Mouse (Mus musculus) heart, postnatal 25 days (tissue): Measurements from ENCODE around the gene Cdc42bpa. TPM values are rescaled to one million over a fixed set of nuclear protein-coding genes. Genes with fewer than 3 reads are reported as not detected.

Source experiments
- DNase-seq: peaks from one replicate; pipeline ENCODE4 v3.0.0; 2022; ENCODE audit warnings: low spot score
- intact Hi-C: fragments of 180-260 bp; cut with DNase I; formaldehyde crosslinking; loops from one replicate; pipeline ENCODE4 v1.15.1; 2025
- total RNA-seq, 2 experiments: library from RNA; stranded (reverse); gene quantifications; 2 replicates each; pipeline ENCODE4 v1.2.3; 2021

The Cdc42bpa gene
- total RNA-seq, 2 experiments from 2014 or later: 42.2 to 46.9 TPM

DNA sequence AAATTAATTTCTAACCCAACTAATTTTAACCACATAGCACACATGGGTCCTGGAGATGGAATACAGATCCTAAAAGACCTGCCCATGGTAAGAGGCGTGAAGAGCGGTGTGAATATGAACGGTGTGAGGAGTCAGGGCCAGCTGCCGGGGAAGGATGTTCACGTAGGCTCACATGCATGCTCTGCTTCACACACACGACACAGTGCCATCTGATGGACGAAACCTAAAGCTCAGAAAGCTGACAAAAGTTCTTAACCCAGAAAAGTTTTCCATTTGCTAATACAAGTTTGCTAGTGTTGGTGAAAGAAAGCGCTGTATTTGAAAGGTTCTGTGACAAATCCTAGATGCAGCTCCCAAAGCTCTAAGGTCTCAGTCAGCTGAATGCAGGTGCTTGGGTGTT, 190.9 kb downstream of the Cdc42bpa start:
- intact Hi-C loops: no loop called here
- DNase-seq: no peak

DNA sequence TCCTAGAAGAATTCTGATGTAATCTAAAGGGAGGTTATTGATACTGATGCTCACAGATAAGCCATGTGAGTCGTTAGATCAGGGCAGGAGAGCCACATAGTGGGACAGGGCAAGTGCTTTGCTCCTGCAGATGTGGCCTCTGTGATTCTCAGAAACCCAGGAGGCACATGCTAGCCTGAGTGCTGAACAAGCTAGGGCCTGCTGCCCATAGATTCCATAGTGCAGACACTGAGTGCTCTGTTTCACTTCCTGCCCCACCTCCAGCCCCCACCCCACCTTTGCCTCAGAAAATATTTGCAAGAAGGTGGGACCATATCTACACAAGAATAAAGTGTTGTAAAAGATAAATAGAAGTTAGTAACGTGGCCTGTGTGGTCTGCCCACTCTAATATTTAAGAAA, 198.4 kb downstream of the Cdc42bpa start:
- intact Hi-C loops: no loop called here
- no peak for DNase-seq

DNA sequence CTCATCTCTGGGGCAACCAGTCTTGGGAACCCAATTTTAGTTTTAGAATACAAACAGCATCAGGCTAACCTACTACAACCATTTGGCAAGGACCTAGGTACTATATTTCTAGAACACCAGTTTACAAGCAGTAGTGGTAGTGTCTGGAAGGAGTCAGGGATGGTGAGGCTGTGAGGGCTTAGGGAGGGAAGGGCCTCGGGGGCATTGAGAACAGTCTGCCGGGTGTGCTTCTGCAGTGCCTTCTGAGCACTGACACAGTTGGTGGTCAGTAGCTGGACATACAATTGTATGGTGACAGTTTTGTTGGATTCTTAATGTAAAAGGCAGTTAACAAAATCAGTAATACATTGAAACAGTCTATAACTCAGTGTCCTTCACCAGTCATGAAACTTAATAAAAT, 200.3 kb downstream of the Cdc42bpa start:
- intact Hi-C loops: no loop called here
- DNase-seq: no peak

DNA sequence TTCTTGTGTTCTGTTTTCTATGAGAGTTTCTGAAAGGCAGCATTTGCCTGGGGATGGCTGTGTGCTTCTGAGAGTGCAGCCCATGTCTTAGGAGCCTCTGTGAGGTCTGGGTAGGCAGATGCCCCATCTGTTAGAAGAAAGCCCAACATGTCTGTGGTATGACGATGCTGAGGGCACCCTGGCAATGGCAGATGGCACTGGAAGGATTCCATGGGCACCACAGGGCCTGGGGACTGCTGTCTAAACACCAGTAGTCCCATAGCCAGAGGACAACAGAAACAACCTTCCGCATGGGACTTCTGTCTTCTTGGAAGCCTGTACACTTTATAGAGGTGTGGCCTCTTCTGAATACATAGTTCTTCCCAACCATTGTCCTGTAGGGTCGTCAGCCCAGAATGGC, 200.9 kb downstream of the Cdc42bpa start:
- intact Hi-C loops: no loop called here
- no peak for DNase-seq

DNA sequence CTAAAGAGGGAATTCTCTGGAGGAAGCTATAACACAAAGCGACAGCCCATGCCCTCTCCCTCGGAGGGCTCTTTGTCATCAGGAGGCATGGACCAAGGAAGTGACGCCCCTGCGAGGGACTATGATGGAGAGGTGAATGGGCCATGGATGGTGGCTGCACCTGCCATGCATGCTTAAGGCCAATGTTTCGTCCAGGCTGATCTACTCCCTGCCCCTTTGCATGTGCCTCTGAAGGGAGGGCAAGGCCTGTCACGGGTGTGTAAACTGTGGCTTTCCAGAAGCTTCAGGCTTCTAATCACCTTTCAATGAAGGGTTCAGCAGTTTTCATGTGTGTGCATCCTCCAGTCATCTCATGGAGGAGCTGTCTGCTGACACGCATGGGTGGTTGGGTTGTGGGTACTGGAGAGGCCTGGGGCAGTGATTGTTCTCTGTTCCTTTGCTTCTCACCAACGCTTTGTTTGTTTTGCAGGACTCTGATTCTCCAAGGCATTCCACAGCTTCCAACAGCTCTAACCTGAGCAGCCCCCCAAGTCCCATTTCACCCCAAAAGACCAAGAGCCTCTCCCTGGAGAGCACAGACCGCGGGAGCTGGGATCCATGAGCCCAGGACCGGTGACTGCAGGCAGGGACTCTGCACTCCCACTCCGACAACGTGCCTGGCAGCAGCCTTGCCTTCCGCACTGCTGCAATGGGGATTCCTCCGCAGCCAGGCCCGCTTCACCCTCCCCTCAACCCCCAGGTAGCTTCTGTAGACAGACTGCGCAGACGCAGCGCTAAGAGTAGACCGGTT, 201.5 kb downstream of the Cdc42bpa start:
- intact Hi-C loops: no loop called here
- DNase-seq: no peak

DNA sequence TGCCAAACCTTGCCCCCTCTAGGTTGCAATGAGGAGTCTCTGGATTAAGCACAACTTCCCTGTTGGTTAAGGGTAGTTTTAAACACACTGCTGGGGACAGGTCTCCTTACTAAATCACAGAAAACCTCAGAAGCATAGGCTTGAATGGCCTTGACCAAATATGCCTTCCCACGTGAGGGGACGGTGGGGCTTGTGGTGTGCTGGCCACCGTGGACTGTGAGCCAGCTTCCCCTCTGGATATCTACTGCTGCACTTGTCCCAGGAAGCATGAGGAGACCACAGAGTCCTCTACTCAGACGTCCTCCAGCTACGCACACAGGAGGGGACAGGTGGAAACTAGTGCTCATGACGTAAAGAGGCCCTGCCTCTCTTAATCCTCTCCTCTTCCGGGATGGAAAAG, 202.7 kb downstream of the Cdc42bpa start:
- intact Hi-C loops: no loop called here

DNA sequence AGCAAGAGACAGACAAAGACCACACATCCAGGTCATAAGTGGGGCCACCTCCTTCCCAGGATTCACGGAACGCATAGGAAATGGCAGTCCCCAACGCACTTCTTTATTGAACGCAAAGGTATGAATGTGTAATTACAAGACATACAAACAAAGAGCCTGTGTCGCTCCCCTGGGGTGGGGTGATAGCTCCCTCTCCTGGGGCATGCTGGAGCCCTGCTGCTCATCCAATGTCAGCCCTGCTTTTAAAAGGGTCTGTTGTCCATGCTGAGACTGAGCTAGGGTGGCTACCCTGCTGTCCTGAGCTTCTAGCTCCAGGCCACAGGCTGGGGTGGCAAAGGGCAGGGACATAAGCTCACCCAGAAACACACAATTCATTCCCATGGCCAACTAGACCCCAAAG, 206.3 kb downstream of the Cdc42bpa start:
- DNase-seq: no peak
- intact Hi-C loops: no loop called here

More for the DNA sequence above, 202.7 kb downstream of the Cdc42bpa start:
- no peak for DNase-seq

DNA sequence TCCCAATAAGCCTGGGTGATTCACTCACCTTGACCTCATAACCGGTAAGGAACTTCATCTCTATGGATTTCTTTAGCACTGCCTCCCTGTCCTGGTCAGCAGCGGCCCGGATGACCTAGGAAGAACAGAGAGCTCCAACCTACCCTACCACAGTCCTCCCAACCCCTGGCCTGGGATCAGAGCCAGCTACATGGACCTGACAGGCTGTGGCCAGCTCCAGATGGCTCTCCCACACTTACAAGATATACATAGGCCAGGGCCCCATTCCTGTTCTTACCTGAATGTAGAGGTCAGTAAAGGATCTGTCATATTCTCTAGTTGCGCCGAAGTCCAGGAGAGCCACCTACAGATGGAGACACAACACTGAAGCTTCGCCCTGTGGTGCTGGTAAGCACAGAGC, 208.0 kb downstream of the Cdc42bpa start:
- intact Hi-C loops: no loop called here

DNA sequence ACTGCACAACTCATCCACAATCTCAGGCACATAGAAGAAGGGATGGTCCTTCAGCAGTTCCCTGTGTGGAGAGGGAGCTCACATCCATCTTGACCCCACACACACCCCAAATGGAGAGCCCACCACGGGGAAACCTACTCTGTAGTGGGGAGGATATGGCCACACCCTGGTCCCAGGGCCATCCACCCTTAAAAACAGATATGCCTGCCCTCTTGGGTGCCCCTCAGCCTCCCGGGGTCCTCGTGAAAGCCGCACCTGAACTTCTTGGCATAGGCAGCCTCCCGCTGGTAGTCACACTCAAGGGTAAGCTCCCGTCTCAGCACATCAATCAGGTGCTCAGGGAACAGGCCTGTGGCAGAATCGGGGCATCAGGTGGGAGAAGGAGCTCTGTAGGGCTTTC, 208.9 kb downstream of the Cdc42bpa start:
- DNase-seq: no peak
- intact Hi-C loops: no loop called here

More for the DNA sequence above, 208.0 kb downstream of the Cdc42bpa start:
- DNase-seq: no peak

DNA sequence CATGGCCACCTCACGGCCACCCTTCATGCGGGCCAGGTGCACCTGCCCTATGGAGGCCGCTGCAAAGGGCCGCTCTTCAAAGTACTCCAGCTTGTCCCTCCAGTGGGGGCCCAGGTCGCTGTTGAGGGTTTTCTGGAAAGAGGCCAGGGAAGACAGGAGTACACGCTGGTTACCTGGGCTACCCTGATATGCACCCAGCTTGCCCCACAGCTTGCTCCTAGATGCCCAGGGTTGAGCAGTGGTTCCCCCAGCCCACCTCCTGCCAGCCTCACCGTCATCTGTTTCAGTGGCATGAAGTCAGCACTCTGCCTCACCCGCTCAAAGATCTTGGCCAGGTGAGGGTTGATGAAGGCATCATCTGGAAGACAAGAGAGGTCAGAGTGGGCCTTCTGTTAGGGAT, 209.8 kb downstream of the Cdc42bpa start:
- intact Hi-C loops: no loop called here
- no peak for DNase-seq

DNA sequence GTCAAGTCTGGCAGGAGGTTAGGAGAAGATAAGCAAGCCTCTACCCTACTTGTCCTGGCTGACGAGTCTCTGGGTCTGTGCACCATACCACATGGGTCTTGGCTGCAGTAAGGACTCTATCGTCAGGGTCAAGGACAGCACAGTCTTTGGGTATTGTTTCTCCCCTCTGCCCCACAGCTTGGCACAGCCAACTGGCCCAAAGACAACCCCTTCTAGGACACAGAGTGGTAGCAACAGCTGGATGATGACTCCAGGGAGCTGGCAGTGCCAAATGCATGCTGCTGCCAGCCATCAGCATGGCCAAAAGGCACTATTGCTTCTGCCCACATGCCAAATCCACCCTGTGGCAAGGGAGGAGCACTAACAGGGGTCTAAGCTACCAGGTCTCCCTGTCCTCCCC, 211.6 kb downstream of the Cdc42bpa start:
- intact Hi-C loops: no loop called here
- DNase-seq: peak; percentile 35

DNA sequence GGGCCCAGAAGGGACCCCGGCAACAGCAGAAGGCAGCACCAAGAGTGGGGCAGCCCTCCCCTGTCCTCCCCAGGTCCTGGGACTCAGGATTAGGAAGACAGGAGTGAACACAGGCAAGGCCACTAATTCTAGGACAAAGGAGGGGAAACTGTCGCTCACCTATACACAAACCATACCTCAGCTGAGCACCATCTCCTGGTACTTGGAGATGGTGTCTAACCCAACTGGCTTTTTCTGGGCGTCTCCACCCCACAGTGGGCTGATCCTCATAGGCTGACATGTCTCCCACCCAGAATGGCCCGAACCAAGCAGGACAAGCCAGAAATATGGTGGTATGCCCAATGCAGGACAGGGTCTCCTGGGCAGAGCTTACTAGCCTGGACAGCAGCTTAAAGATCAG, 212.3 kb downstream of the Cdc42bpa start:
- intact Hi-C loops: no loop called here
- DNase-seq: no peak

DNA sequence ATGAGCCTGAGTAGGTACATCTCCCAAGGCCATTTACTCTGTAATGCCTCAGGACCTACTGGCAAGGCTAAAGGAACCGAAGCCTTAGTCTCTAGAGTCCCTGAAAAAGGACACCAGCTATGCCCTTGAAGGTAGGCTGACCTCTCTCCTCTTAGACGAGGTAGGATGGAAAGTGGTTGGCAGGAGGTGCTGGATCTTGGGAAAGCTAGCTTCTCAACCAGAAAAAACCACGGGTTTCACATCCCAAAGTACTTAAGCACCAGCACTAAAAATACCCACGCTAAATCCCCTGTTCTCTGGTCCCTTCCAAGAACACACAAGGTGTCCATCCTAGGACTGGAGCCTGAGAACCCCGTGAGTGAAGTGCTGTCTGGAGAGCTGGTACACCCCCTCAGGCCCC, 212.7 kb downstream of the Cdc42bpa start:
- no peak for DNase-seq
- intact Hi-C loops: no loop called here

DNA sequence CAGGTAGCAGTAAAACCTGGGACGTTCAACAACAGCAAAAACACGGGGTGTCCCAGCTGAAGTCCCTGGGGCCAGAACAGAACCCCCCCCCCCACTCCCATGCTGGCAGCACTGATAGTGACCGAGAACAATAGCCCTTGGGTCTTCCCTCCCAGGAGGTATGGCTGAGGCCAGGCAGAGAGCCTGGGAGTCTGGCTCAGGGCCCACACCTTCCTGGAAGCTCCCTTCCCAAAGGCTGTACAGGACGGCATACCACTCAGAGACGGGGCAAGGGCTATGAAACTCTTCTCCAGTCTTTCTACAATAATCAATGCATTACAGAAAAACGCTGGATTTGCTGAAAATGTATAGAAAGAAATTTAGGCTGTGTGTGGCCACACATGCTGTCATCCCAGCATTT, 214.4 kb downstream of the Cdc42bpa start:
- intact Hi-C loops: loop anchor here (1.0 kb wide), 1 partner anchor 41 kb away; no protein-coding TSS in a partner anchor
- no peak for DNase-seq

DNA sequence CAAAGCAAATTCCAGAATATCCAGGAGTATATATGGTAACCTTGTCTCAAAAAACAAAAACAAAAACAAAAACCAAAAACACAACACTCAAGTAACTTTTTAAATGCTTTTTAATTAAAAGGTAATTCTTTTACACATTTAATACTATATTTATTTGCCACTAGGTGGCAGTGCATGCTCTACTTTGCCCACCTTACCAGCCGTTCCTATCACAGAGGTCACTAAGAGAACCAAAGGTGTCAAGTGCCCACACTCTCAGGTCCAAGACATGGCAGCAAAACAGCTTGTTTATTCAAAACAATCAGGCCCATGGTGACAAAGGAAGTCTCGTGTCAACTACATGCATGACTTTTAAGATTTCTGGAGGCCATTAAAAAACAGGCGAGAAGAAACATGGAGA, 214.9 kb downstream of the Cdc42bpa start:
- no peak for DNase-seq
- intact Hi-C loops: loop anchor here (1.0 kb wide), 1 partner anchor 40 kb away; no protein-coding TSS in a partner anchor

DNA sequence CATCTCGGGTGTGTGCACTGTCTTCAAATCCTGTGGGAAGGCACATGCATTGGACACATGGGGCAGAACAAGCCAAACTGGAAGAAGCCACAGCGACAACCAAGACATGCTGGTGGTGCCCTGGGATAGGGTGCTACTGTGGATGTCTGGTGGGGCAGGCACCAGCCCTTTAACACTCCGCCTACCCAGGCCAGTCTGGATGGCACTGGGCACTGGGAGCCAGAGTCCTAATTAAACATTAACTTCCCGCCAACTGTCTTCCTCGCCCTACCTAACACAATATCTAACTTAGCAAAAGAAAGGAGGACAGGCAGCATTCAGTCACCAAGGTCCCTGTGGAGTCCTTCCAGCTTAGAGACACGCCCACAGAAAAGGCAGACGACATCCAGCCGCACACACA, 215.4 kb downstream of the Cdc42bpa start:
- DNase-seq: no peak
- intact Hi-C loops: loop anchor here (1.0 kb wide), 1 partner anchor 40 kb away; no protein-coding TSS in a partner anchor

DNA sequence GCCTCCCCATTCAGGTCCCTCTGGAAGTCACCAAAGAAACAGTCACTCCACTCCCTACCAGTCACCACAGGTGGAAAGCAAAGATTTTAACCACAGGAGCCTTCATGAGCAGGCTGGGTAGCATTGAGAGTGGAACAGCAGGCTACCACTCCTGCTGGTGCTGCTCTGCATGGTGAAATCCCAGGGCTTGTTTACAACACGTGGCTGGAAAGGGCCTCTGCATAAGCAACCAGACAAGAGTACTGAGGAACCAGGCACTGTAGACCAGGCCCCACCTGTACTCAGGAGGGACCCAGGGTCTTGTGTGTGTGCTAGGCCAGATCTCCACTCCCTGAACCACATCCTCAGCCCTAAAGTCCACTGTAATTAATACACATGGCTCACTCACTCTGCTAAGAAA, 216.5 kb downstream of the Cdc42bpa start:
- no peak for DNase-seq
- intact Hi-C loops: no loop called here

DNA sequence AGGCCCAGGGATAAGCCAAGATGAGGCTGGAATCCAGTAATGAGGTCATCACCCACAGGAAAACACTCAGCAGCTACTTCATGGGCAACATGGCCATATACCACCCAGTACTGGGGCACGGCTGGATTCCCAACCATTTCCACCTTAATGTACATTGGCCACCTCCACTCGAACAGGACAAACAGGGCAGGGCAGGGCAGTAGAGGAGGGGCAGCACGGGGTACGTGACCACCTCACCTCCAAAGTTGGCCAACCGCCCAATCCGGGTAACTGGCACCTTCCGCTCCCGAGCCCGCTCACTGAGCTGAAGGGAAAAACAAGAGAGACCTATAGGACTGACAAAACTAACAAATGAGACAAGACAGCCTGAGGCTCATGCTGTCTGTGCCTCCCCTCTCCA, 218.1 kb downstream of the Cdc42bpa start:
- intact Hi-C loops: no loop called here
- no peak for DNase-seq

DNA sequence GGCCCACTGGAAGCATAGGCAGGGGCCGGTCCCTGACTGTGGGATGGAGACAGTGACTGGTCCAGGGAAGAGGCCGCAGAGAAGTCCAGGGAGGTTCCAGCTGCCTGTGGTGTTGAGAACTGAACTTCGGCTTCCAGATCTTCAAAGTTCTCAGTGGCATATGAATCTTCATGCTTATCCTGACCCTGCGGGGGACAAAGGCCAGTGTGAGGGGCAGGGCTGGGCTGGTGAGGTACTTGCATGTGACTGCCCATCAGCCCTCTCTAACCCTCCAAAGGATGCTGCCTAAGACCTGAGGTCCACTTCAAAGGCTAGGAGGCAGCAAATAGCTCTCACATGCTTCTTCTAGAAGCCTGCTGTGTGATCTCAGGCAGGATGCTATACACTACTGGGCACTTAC, 218.8 kb downstream of the Cdc42bpa start:
- no peak for DNase-seq
- intact Hi-C loops: no loop called here

DNA sequence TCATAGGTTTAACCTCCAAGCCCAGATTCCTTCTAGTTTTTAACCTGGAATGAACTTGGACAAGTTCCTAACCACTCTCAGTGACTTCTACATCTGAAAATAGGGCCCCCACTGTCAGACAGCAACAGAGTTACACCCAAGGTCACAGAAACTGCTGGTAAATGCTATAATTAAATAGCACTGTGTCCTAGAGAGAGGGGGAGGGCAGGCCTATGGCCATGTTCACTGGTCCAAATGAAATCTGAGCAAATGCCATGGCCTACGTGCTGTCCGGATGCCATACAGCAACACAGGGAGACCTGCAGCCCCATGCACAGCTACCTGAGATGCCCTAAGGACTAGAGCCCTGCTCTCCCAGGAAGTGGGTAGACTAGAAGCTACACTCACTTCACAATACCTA, 219.6 kb downstream of the Cdc42bpa start:
- intact Hi-C loops: no loop called here
- no peak for DNase-seq

DNA sequence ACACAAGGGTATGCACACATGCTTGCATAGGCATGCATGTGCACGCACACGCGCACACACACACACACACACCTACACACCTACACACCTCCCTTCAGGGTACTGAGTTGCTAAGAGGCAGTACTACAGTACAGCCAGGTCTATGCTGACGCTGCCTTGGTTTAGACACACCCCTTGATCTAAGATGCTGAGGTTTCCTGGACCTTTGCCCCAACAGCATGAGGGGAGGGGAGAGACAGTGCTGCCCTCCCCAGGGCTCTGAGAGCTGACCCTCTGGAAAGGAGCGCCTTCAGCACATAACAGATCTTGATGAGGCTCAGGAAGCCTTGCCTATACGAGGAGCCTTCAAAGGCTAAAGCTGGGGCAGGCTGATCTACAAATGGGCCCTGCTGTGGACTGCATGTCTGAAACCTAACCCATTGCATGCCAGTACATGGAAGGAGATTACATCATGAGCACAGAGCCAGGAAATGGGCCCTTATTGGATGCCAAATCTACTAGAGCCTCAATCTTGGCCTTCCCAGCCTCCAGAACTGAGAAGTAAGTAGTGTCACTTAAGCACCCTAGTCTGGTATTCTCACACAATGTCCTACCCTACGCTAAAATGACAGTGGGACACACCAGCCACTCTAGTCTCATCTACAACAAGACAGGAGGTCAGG, 221.2 kb downstream of the Cdc42bpa start:
- DNase-seq: no peak
- intact Hi-C loops: no loop called here

DNA sequence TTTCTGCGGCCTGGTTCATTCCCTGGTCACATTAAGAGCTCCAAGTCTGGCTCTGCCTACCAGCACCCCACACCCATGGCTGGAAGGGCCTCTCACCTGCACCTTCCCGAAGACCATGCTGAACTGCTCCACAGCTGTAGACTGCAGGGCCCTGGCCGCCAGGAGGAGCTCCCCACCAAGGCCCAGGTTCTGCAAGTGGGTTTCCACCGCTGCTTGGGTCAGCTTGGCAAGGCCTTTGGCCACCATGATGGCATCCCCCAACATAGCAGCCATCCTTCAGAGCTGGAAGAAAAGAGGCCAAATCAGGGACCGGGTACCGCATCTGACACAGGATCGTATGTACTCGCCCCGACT, 221.7 kb downstream of the Cdc42bpa start:
- intact Hi-C loops: no loop called here
- no peak for DNase-seq
